Mouse (Mus musculus): ENCODE results near the gene Pdpr.
"Not testable (repeated sequence)": the region's sequence is repeated elsewhere in the genome, so short reads cannot be mapped to it uniquely, and the experiment has no call there.

DNA sequence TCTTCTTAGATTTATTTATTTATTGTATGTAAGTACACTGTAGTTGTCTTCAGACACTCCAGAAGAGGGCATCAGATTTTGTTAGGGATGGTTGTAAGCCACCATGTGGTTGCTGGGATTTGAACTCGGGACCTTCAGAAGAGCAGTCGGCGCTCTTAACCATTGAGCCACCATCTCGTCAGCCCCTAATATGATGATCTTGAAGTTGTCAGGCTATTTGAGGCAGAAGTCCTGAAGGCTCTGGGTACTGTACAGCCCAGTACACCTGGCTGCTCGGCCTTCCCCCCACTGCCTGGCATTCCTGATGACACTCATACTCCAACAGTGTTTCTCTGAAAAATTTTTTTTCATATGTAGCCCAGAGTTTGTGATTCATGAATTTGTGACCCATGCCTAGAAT, 10.5 kb upstream of the Pdpr start:
- TF ChIP-seq MAZ (IDR thresholded peaks at IDR 0.05; ENCODE audit: low read depth, low read length); POLR2A (IDR thresholded peaks at IDR 0.05; ENCODE audit: low read depth, low read length); KAT2A (IDR thresholded peaks at IDR 0.05; ENCODE audit: insufficient replicate concordance, low read length); ZMIZ1 (IDR thresholded peaks at IDR 0.05; ENCODE audit: low read depth, low read length); USF1 (IDR thresholded peaks at IDR 0.05; ENCODE audit: low read depth, low read length); EP300 (IDR thresholded peaks at IDR 0.05; ENCODE audit: low read length); CTCF (conservative IDR thresholded peaks at IDR 0.05 in 1 of 2, IDR thresholded peaks at IDR 0.05 in 1 of 2; ENCODE audit: low read depth in 2 of 2, low read length in 2 of 2); ZC3H11A (IDR thresholded peaks at IDR 0.05; ENCODE audit: low read depth, low read length); UBTF (IDR thresholded peaks at IDR 0.05; ENCODE audit: low read depth, low read length); PAX5 (IDR thresholded peaks at IDR 0.05; ENCODE audit: low read length); MAX (IDR thresholded peaks at IDR 0.05; ENCODE audit: low read length); MAFK (IDR thresholded peaks at IDR 0.05; ENCODE audit: insufficient replicate concordance, low read length); MEF2A (IDR thresholded peaks at IDR 0.05; ENCODE audit: borderline replicate concordance, low read depth, low read length); MXI1 (IDR thresholded peaks at IDR 0.05; ENCODE audit: low read depth, low read length): not testable (repeated sequence)
